Mouse (Mus musculus): Measurements from ENCODE around the gene Epha1.

Epha1 gene

GRCm38 (mm10) chr6:42353180-42353579, 19.9 kb downstream of the Epha1 start:
- DNase-seq, result no peak

- DNase-seq, result no peak
These were observed 20.6 kb downstream of the Epha1 start for GRCm38 (mm10) chr6:42352486-42352846.

GRCm38 (mm10) chr6:42351776-42352485, 21.1 kb downstream of the Epha1 start:
- DNase-seq, result no peak

- DNase-seq, result no peak
These were observed 21.9 kb downstream of the Epha1 start for GRCm38 (mm10) chr6:42350968-42351775.

GRCm38 (mm10) chr6:42350021-42350967, 22.8 kb downstream of the Epha1 start:
- DNase-seq, result peak; percentile 90

- peak; percentile 94 for DNase-seq
These were observed 23.5 kb downstream of the Epha1 start, which contains the start of gene Zyx for GRCm38 (mm10) chr6:42349426-42350020. Gene Zyx, plus strand, starts transcription at chr6:42349630.

- DNase-seq, result no peak
These were observed 24.1 kb downstream of the Epha1 start for GRCm38 (mm10) chr6:42349006-42349425.

GRCm38 (mm10) chr6:42348281-42349005, 24.6 kb downstream of the Epha1 start:
- no peak for DNase-seq

- DNase-seq, result no peak
These were observed 28.8 kb downstream of the Epha1 start for GRCm38 (mm10) chr6:42344255-42344654.

- no peak for DNase-seq
These were observed 29.5 kb downstream of the Epha1 start for GRCm38 (mm10) chr6:42343361-42344120.

- no peak for DNase-seq
These were observed 30.9 kb downstream of the Epha1 start for GRCm38 (mm10) chr6:42342171-42342570.

- DNase-seq, result no peak
These were observed 33.1 kb downstream of the Epha1 start for GRCm38 (mm10) chr6:42339981-42340380.

- DNase-seq, result no peak
These were observed 33.9 kb downstream of the Epha1 start for GRCm38 (mm10) chr6:42339189-42339588.

- DNase-seq, result no peak
These were observed 42.1 kb downstream of the Epha1 start for GRCm38 (mm10) chr6:42330946-42331345.

GRCm38 (mm10) chr6:42330216-42330615, 42.9 kb downstream of the Epha1 start:
- no peak for DNase-seq

- DNase-seq, result no peak
These were observed 44.3 kb downstream of the Epha1 start for GRCm38 (mm10) chr6:42328757-42329156.

- DNase-seq, result no peak
These were observed 46.6 kb downstream of the Epha1 start for GRCm38 (mm10) chr6:42326509-42326908.

GRCm38 (mm10) chr6:42325268-42325609, 47.8 kb downstream of the Epha1 start:
- DNase-seq, result peak; percentile 39

GRCm38 (mm10) chr6:42324482-42325267, 48.4 kb downstream of the Epha1 start, which contains the start of gene Fam131b:
Gene Fam131b, minus strand, starts transcription at chr6:42324643.
- no peak for DNase-seq

- no peak for DNase-seq
These were observed 49.0 kb downstream of the Epha1 start for GRCm38 (mm10) chr6:42324067-42324481.
